In genomic region chr8:12672056-12672881, GRCm38 (mm10) we compare ENCODE assay signal across 1 mouse cellular context.
A peak's percentile ranks its signal among the peaks of the same experiment; 100 is the strongest.
TF ChIP-seq lines count a peak whose summit lies in the region.

Gene Tubgcp3, minus strand, starts transcription at chr8:12672248.

TF ChIP-seq in CH12.LX, 34 proteins besides CTCF, POLR2A, EP300 and RAD21 (continued from another document):
- TF ChIP-seq ZNF384 (IDR thresholded peaks at IDR 0.05; ENCODE audit: low read depth, low read length): no peak
- TF ChIP-seq RCOR1 (conservative IDR thresholded peaks at IDR 0.05; ENCODE audit: low read depth, low read length): no peak
- 0 out of 2 replicates have a peak, but pooled peaks have one; percentile 28 for TF ChIP-seq MEF2A (IDR thresholded peaks at IDR 0.05; ENCODE audit: borderline replicate concordance, low read depth, low read length)
- TF ChIP-seq TBP (conservative IDR thresholded peaks at IDR 0.05; ENCODE audit: low read depth, low read length): peak; percentile 66; the same call in 1 of the 2 replicates
- TF ChIP-seq USF1 (IDR thresholded peaks at IDR 0.05; ENCODE audit: low read depth, low read length): no peak
- TF ChIP-seq MAX (IDR thresholded peaks at IDR 0.05; ENCODE audit: low read length): peak; percentile 62; the same call in 1 of the 2 replicates
- TF ChIP-seq MAZ (IDR thresholded peaks at IDR 0.05; ENCODE audit: low read depth, low read length): no peak
- peak; percentile 58; the same call in 1 of the 2 replicates for TF ChIP-seq ZMIZ1 (IDR thresholded peaks at IDR 0.05; ENCODE audit: low read depth, low read length)
- TF ChIP-seq IRF4 (IDR thresholded peaks at IDR 0.05; ENCODE audit: low read depth, low read length): peak; percentile 24; the same call in 1 of the 2 replicates
- peak; percentile 89 for TF ChIP-seq SIN3A (IDR thresholded peaks at IDR 0.05; ENCODE audit: low read length)
- TF ChIP-seq ETS1 (conservative IDR thresholded peaks at IDR 0.05; ENCODE audit: low read depth, low read length): no peak
- no peak for TF ChIP-seq USF2 (conservative IDR thresholded peaks at IDR 0.05; ENCODE audit: low read depth, low read length)
- no peak for TF ChIP-seq SMC3 (IDR thresholded peaks at IDR 0.05; ENCODE audit: low read depth, low read length)
- TF ChIP-seq MYC (IDR thresholded peaks at IDR 0.05; ENCODE audit: low read depth, low read length): no peak
- TF ChIP-seq POLR2AphosphoS2 (IDR thresholded peaks at IDR 0.05; ENCODE audit: low read depth, low read length): no peak; the same call in 1 of the 2 replicates
- no peak for TF ChIP-seq ZC3H11A (IDR thresholded peaks at IDR 0.05; ENCODE audit: low read depth, low read length)
- TF ChIP-seq UBTF (IDR thresholded peaks at IDR 0.05; ENCODE audit: low read depth, low read length): no peak
- no peak for TF ChIP-seq GABPA (IDR thresholded peaks at IDR 0.05; ENCODE audit: insufficient replicate concordance, low read depth, low read length)
- no peak for TF ChIP-seq JUN (IDR thresholded peaks at IDR 0.05; ENCODE audit: insufficient read depth, low read depth, low read length)
- peak; percentile 78; the same call in 1 of the 2 replicates for TF ChIP-seq E2F4 (IDR thresholded peaks at IDR 0.05; ENCODE audit: insufficient replicate concordance, low read depth, low read length)
- TF ChIP-seq NELFE (IDR thresholded peaks at IDR 0.05; ENCODE audit: low read depth, low read length): peak; percentile 85
TF ChIP-seq in CH12.LX: peak in this region for 14.
